Mouse (Mus musculus): ENCODE data around the gene Ddx10. TPM values are rescaled to one million over a fixed set of nuclear protein-coding genes. Genes with fewer than 3 reads are reported as not detected.

Gene Ddx10
- polyA plus RNA-seq, 1 experiment from 2014 or later, result 17.3 TPM

- H3K27ac ChIP-seq (replicated peaks in 1 of 2; ENCODE audit: control insufficient read depth in 1 of 2, insufficient read depth in 1 of 2, low read depth in 2 of 2, low read length in 2 of 2), result no peak overlapping the region
- no peaks in the 10 kb centered on the region for H3K9me3 ChIP-seq (ENCODE audit: control insufficient read depth, low read length)
- H3K9ac ChIP-seq (ENCODE audit: low read length), result no peak overlapping the region
- H3K36me3 ChIP-seq (ENCODE audit: control insufficient read depth, insufficient read depth, low read length), result no peaks in the 10 kb centered on the region
- ATAC-seq (ENCODE audit: insufficient number of reproducible peaks, insufficient read depth, low FRiP score, low read depth), result no peak
- H3K4me1 ChIP-seq (ENCODE audit: control insufficient read depth in 2 of 2, insufficient read depth in 2 of 2, low read length in 2 of 2), result peaks cover 4 to 5% of the 10 kb centered on the region in 2 experiments; a peak in 2 of 4 replicates
- no peak overlapping the region for H3K4me3 ChIP-seq (ENCODE audit: control insufficient read depth in 1 of 2, insufficient read depth in 1 of 2, low read depth in 1 of 2, low read length in 2 of 2)
- 8% methylated on average over 3 of the region's 3 CpGs for WGBS
- no peaks in the 10 kb centered on the region for H3K27me3 ChIP-seq (ENCODE audit: control insufficient read depth, insufficient read depth, low read length)
- H3K4me2 ChIP-seq (ENCODE audit: low read length), result no peak overlapping the region
Observed at GRCm38 (mm10) chr9:53257772-53258171, 9.9 kb upstream of the Ddx10 start.

- H3K4me3 ChIP-seq (ENCODE audit: control insufficient read depth in 1 of 2, insufficient read depth in 1 of 2, low read depth in 1 of 2, low read length in 2 of 2), result no peak overlapping the region
- ATAC-seq (ENCODE audit: insufficient number of reproducible peaks, insufficient read depth, low FRiP score, low read depth), result no peak
- H3K27ac ChIP-seq (replicated peaks in 1 of 2; ENCODE audit: control insufficient read depth in 1 of 2, insufficient read depth in 1 of 2, low read depth in 2 of 2, low read length in 2 of 2), result no peak overlapping the region
- peaks cover 4 to 5% of the 10 kb centered on the region in 2 experiments; a peak in 2 of 4 replicates for H3K4me1 ChIP-seq (ENCODE audit: control insufficient read depth in 2 of 2, insufficient read depth in 2 of 2, low read length in 2 of 2)
- H3K9me3 ChIP-seq (ENCODE audit: control insufficient read depth, low read length), result no peaks in the 10 kb centered on the region
- no peak overlapping the region for H3K4me2 ChIP-seq (ENCODE audit: low read length)
- 75% methylated on average over 4 of the region's 4 CpGs for WGBS
- no peaks in the 10 kb centered on the region for H3K27me3 ChIP-seq (ENCODE audit: control insufficient read depth, insufficient read depth, low read length)
- H3K36me3 ChIP-seq (ENCODE audit: control insufficient read depth, insufficient read depth, low read length), result no peaks in the 10 kb centered on the region
- no peak overlapping the region for H3K9ac ChIP-seq (ENCODE audit: low read length)
Observed at GRCm38 (mm10) chr9:53256690-53257305, 8.9 kb upstream of the Ddx10 start.

GRCm38 (mm10) chr9:53254368-53254767, 6.5 kb upstream of the Ddx10 start:
- no peak overlapping the region for H3K9ac ChIP-seq (ENCODE audit: low read length)
- ATAC-seq (ENCODE audit: insufficient number of reproducible peaks, insufficient read depth, low FRiP score, low read depth), result no peak
- no peaks in the 10 kb centered on the region for H3K27me3 ChIP-seq (ENCODE audit: control insufficient read depth, insufficient read depth, low read length)
- H3K9me3 ChIP-seq (ENCODE audit: control insufficient read depth, low read length), result no peaks in the 10 kb centered on the region
- H3K27ac ChIP-seq (replicated peaks in 1 of 2; ENCODE audit: control insufficient read depth in 1 of 2, insufficient read depth in 1 of 2, low read depth in 2 of 2, low read length in 2 of 2), result no peak overlapping the region
- H3K4me1 ChIP-seq (ENCODE audit: control insufficient read depth in 2 of 2, insufficient read depth in 2 of 2, low read length in 2 of 2), result peaks cover 4 to 5% of the 10 kb centered on the region in 2 experiments; a peak in 2 of 4 replicates
- WGBS, result 5% methylated on average over 4 of the region's 4 CpGs
- no peak overlapping the region for H3K4me2 ChIP-seq (ENCODE audit: low read length)
- H3K4me3 ChIP-seq (ENCODE audit: control insufficient read depth in 1 of 2, insufficient read depth in 1 of 2, low read depth in 1 of 2, low read length in 2 of 2), result no peak overlapping the region
- H3K36me3 ChIP-seq (ENCODE audit: control insufficient read depth, insufficient read depth, low read length), result no peaks in the 10 kb centered on the region

GRCm38 (mm10) chr9:53247516-53247915, 337 bp downstream of the Ddx10 start:
- Histone ChIP-seq H3K9me3 (ENCODE audit: control insufficient read depth, low read length) (no peaks in the 10 kb centered on the region), H3K27me3 (ENCODE audit: control insufficient read depth, insufficient read depth, low read length) (no peaks in the 10 kb centered on the region), H3K4me1 (ENCODE audit: control insufficient read depth in 2 of 2, insufficient read depth in 2 of 2, low read length in 2 of 2) (peaks cover 2 to 10% of the 10 kb centered on the region in 2 experiments), H3K9ac (ENCODE audit: low read length) (peak overlapping the region; percentile 85), H3K36me3 (ENCODE audit: control insufficient read depth, insufficient read depth, low read length) (no peaks in the 10 kb centered on the region), H3K4me2 (ENCODE audit: low read length) (peak overlapping the region; percentile 75), H3K4me3 (ENCODE audit: control insufficient read depth in 1 of 2, insufficient read depth in 1 of 2, low read depth in 1 of 2, low read length in 2 of 2) (peak overlapping the region; percentile 74), H3K27ac (replicated peaks in 1 of 2; ENCODE audit: control insufficient read depth in 1 of 2, insufficient read depth in 1 of 2, low read depth in 2 of 2, low read length in 2 of 2) (no peak overlapping the region)
- under 1% methylated on average over 23 of the region's 23 CpGs for WGBS
- ATAC-seq (ENCODE audit: insufficient number of reproducible peaks, insufficient read depth, low FRiP score, low read depth), result no peak

GRCm38 (mm10) chr9:53218181-53218580, 29.7 kb downstream of the Ddx10 start:
- peaks cover 11% of the 10 kb centered on the region for H3K36me3 ChIP-seq (ENCODE audit: control insufficient read depth, insufficient read depth, low read length)
- no peak overlapping the region for H3K9ac ChIP-seq (ENCODE audit: low read length)
- no peak overlapping the region for H3K4me3 ChIP-seq (ENCODE audit: control insufficient read depth in 1 of 2, insufficient read depth in 1 of 2, low read depth in 1 of 2, low read length in 2 of 2)
- no peaks in the 10 kb centered on the region for H3K4me1 ChIP-seq (ENCODE audit: control insufficient read depth in 2 of 2, insufficient read depth in 2 of 2, low read length in 2 of 2)
- no peak overlapping the region for H3K4me2 ChIP-seq (ENCODE audit: low read length)
- H3K27me3 ChIP-seq (ENCODE audit: control insufficient read depth, insufficient read depth, low read length), result no peaks in the 10 kb centered on the region
- no peak for ATAC-seq (ENCODE audit: insufficient number of reproducible peaks, insufficient read depth, low FRiP score, low read depth)
- no peaks in the 10 kb centered on the region for H3K9me3 ChIP-seq (ENCODE audit: control insufficient read depth, low read length)
- H3K27ac ChIP-seq (replicated peaks in 1 of 2; ENCODE audit: control insufficient read depth in 1 of 2, insufficient read depth in 1 of 2, low read depth in 2 of 2, low read length in 2 of 2), result no peak overlapping the region
- WGBS, result 75% methylated on average over 2 of the region's 2 CpGs

GRCm38 (mm10) chr9:53208283-53208682, 39.6 kb downstream of the Ddx10 start:
- H3K36me3 ChIP-seq (ENCODE audit: control insufficient read depth, insufficient read depth, low read length), result peaks cover 16% of the 10 kb centered on the region
- H3K9ac ChIP-seq (ENCODE audit: low read length), result no peak overlapping the region
- H3K4me1 ChIP-seq (ENCODE audit: control insufficient read depth in 2 of 2, insufficient read depth in 2 of 2, low read length in 2 of 2), result no peaks in the 10 kb centered on the region
- no peaks in the 10 kb centered on the region for H3K9me3 ChIP-seq (ENCODE audit: control insufficient read depth, low read length)
- 89% methylated on average over 4 of the region's 4 CpGs for WGBS
- no peak for ATAC-seq (ENCODE audit: insufficient number of reproducible peaks, insufficient read depth, low FRiP score, low read depth)
- no peaks in the 10 kb centered on the region for H3K27me3 ChIP-seq (ENCODE audit: control insufficient read depth, insufficient read depth, low read length)
- no peak overlapping the region for H3K4me2 ChIP-seq (ENCODE audit: low read length)
- no peak overlapping the region for H3K27ac ChIP-seq (replicated peaks in 1 of 2; ENCODE audit: control insufficient read depth in 1 of 2, insufficient read depth in 1 of 2, low read depth in 2 of 2, low read length in 2 of 2)
- no peak overlapping the region for H3K4me3 ChIP-seq (ENCODE audit: control insufficient read depth in 1 of 2, insufficient read depth in 1 of 2, low read depth in 1 of 2, low read length in 2 of 2)

- no peak overlapping the region for H3K4me3 ChIP-seq (ENCODE audit: control insufficient read depth in 1 of 2, insufficient read depth in 1 of 2, low read depth in 1 of 2, low read length in 2 of 2)
- WGBS, result 82% methylated on average over 2 of the region's 2 CpGs
- H3K4me2 ChIP-seq (ENCODE audit: low read length), result no peak overlapping the region
- no peak for ATAC-seq (ENCODE audit: insufficient number of reproducible peaks, insufficient read depth, low FRiP score, low read depth)
- H3K36me3 ChIP-seq (ENCODE audit: control insufficient read depth, insufficient read depth, low read length), result no peaks in the 10 kb centered on the region
- H3K9me3 ChIP-seq (ENCODE audit: control insufficient read depth, low read length), result no peaks in the 10 kb centered on the region
- no peak overlapping the region for H3K27ac ChIP-seq (replicated peaks in 1 of 2; ENCODE audit: control insufficient read depth in 1 of 2, insufficient read depth in 1 of 2, low read depth in 2 of 2, low read length in 2 of 2)
- H3K4me1 ChIP-seq (ENCODE audit: control insufficient read depth in 2 of 2, insufficient read depth in 2 of 2, low read length in 2 of 2), result no peaks in the 10 kb centered on the region
- H3K27me3 ChIP-seq (ENCODE audit: control insufficient read depth, insufficient read depth, low read length), result no peaks in the 10 kb centered on the region
- no peak overlapping the region for H3K9ac ChIP-seq (ENCODE audit: low read length)
Observed at GRCm38 (mm10) chr9:53174590-53174989, 73.3 kb downstream of the Ddx10 start.

- Histone ChIP-seq H3K27ac (replicated peaks in 1 of 2; ENCODE audit: control insufficient read depth in 1 of 2, insufficient read depth in 1 of 2, low read depth in 2 of 2, low read length in 2 of 2) (no peak overlapping the region), H3K4me3 (ENCODE audit: control insufficient read depth in 1 of 2, insufficient read depth in 1 of 2, low read depth in 1 of 2, low read length in 2 of 2) (no peak overlapping the region), H3K4me2 (ENCODE audit: low read length) (no peak overlapping the region), H3K4me1 (ENCODE audit: control insufficient read depth in 2 of 2, insufficient read depth in 2 of 2, low read length in 2 of 2) (no peaks in the 10 kb centered on the region), H3K9ac (ENCODE audit: low read length) (no peak overlapping the region), H3K36me3 (ENCODE audit: control insufficient read depth, insufficient read depth, low read length) (no peaks in the 10 kb centered on the region), H3K9me3 (ENCODE audit: control insufficient read depth, low read length) (no peaks in the 10 kb centered on the region), H3K27me3 (ENCODE audit: control insufficient read depth, insufficient read depth, low read length) (no peaks in the 10 kb centered on the region)
- no peak for ATAC-seq (ENCODE audit: insufficient number of reproducible peaks, insufficient read depth, low FRiP score, low read depth)
- 37% methylated on average over 2 of the region's 2 CpGs for WGBS
Observed at GRCm38 (mm10) chr9:53173258-53173657, 74.6 kb downstream of the Ddx10 start.

Data from heart, embryonic 14.5 days (tissue).